Mouse (Mus musculus): ENCODE measurements at regions not wholly inside any gene's neighbourhood (a gene's known extent, or its start where the extent isn't known, plus 50 kb on each side); places are given as distances from the start of the nearest gene placed in this dataset.

- no peaks in the 10 kb centered on the region for H3K4me1 ChIP-seq (ENCODE audit: control insufficient read depth, insufficient read depth, insufficient read length)
- no peak overlapping the region for H3K27ac ChIP-seq (ENCODE audit: insufficient read depth, low read length)
- TF ChIP-seq POLR2A (IDR thresholded peaks at IDR 0.05; ENCODE audit: low read depth, low read length) (no peak), CTCF (IDR thresholded peaks at IDR 0.05; ENCODE audit: extremely low read depth, insufficient read depth, insufficient read length, insufficient replicate concordance) (no peak)
- no peak overlapping the region for H3K4me3 ChIP-seq (ENCODE audit: extremely low read depth, insufficient read depth, insufficient read length)
- H3K36me3 ChIP-seq (ENCODE audit: control insufficient read depth, insufficient read depth, low read length), result no peaks in the 10 kb centered on the region
- WGBS, result 81% methylated on average over 6 of the region's 6 CpGs
- no peak for DNase-seq (ENCODE audit: low read depth in 1 of 2, low spot score in 2 of 2)
- H3K27me3 ChIP-seq (ENCODE audit: control insufficient read depth, insufficient read depth, low read length), result no peaks in the 10 kb centered on the region
Observed at GRCm38 (mm10) chr1:14484121-14484916, 1608.8 kb downstream of the 4930444P10Rik start.

- Histone ChIP-seq H3K36me3 (ENCODE audit: control insufficient read depth, insufficient read depth, low read length) (no peaks in the 10 kb centered on the region), H3K4me1 (ENCODE audit: control insufficient read depth, insufficient read depth, insufficient read length) (no peaks in the 10 kb centered on the region), H3K4me3 (ENCODE audit: extremely low read depth, insufficient read depth, insufficient read length) (no peak overlapping the region), H3K27ac (ENCODE audit: insufficient read depth, low read length) (no peak overlapping the region), H3K27me3 (ENCODE audit: control insufficient read depth, insufficient read depth, low read length) (no peaks in the 10 kb centered on the region)
- TF ChIP-seq CTCF (IDR thresholded peaks at IDR 0.05; ENCODE audit: extremely low read depth, insufficient read depth, insufficient read length, insufficient replicate concordance) (no peak), POLR2A (IDR thresholded peaks at IDR 0.05; ENCODE audit: low read depth, low read length) (no peak)
- no peak for DNase-seq (ENCODE audit: low read depth in 1 of 2, low spot score in 2 of 2)
- WGBS, result 90% methylated on average over 3 of the region's 3 CpGs
Observed at GRCm38 (mm10) chr1:14472294-14472693, 1620.8 kb downstream of the 4930444P10Rik start.

- 78% methylated on average over 2 of the region's 2 CpGs for WGBS
- Histone ChIP-seq H3K27me3 (ENCODE audit: control insufficient read depth, insufficient read depth, low read length) (no peaks in the 10 kb centered on the region), H3K4me3 (ENCODE audit: extremely low read depth, insufficient read depth, insufficient read length) (no peak overlapping the region), H3K36me3 (ENCODE audit: control insufficient read depth, insufficient read depth, low read length) (no peaks in the 10 kb centered on the region), H3K4me1 (ENCODE audit: control insufficient read depth, insufficient read depth, insufficient read length) (no peaks in the 10 kb centered on the region), H3K27ac (ENCODE audit: insufficient read depth, low read length) (no peak overlapping the region)
- TF ChIP-seq POLR2A (IDR thresholded peaks at IDR 0.05; ENCODE audit: low read depth, low read length) (no peak), CTCF (IDR thresholded peaks at IDR 0.05; ENCODE audit: extremely low read depth, insufficient read depth, insufficient read length, insufficient replicate concordance) (no peak)
- no peak for DNase-seq (ENCODE audit: low read depth in 1 of 2, low spot score in 2 of 2)
Observed at GRCm38 (mm10) chr1:14471551-14471950, 1621.6 kb downstream of the 4930444P10Rik start.

- WGBS, result 32% methylated on average over 5 of the region's 5 CpGs
- Histone ChIP-seq H3K27me3 (ENCODE audit: control insufficient read depth, insufficient read depth, low read length) (no peaks in the 10 kb centered on the region), H3K36me3 (ENCODE audit: control insufficient read depth, insufficient read depth, low read length) (no peaks in the 10 kb centered on the region), H3K27ac (ENCODE audit: insufficient read depth, low read length) (no peak overlapping the region), H3K4me1 (ENCODE audit: control insufficient read depth, insufficient read depth, insufficient read length) (no peaks in the 10 kb centered on the region), H3K4me3 (ENCODE audit: extremely low read depth, insufficient read depth, insufficient read length) (no peak overlapping the region)
- TF ChIP-seq POLR2A (IDR thresholded peaks at IDR 0.05; ENCODE audit: low read depth, low read length) (no peak), CTCF (IDR thresholded peaks at IDR 0.05; ENCODE audit: extremely low read depth, insufficient read depth, insufficient read length, insufficient replicate concordance) (no peak)
- no peak for DNase-seq (ENCODE audit: low read depth in 1 of 2, low spot score in 2 of 2)
Observed at GRCm38 (mm10) chr1:14464788-14465482, 1628.2 kb downstream of the 4930444P10Rik start.

- no peaks in the 10 kb centered on the region for H3K36me3 ChIP-seq (ENCODE audit: control insufficient read depth, insufficient read depth, low read length)
- TF ChIP-seq POLR2A (IDR thresholded peaks at IDR 0.05; ENCODE audit: low read depth, low read length), result no peak
- TF ChIP-seq CTCF (IDR thresholded peaks at IDR 0.05; ENCODE audit: extremely low read depth, insufficient read depth, insufficient read length, insufficient replicate concordance), result no peak
- WGBS, result 82% methylated on average over 3 of the region's 3 CpGs
- no peak for DNase-seq (ENCODE audit: low read depth in 1 of 2, low spot score in 2 of 2)
- no peaks in the 10 kb centered on the region for H3K27me3 ChIP-seq (ENCODE audit: control insufficient read depth, insufficient read depth, low read length)
- H3K4me1 ChIP-seq (ENCODE audit: control insufficient read depth, insufficient read depth, insufficient read length), result no peaks in the 10 kb centered on the region
- no peak overlapping the region for H3K4me3 ChIP-seq (ENCODE audit: extremely low read depth, insufficient read depth, insufficient read length)
- no peak overlapping the region for H3K27ac ChIP-seq (ENCODE audit: insufficient read depth, low read length)
Observed at GRCm38 (mm10) chr1:14462496-14462895, 1630.6 kb downstream of the 4930444P10Rik start.

GRCm38 (mm10) chr1:14460811-14461210 lies 1632.3 kb downstream of the 4930444P10Rik start:
- no peak for DNase-seq (ENCODE audit: low read depth in 1 of 2, low spot score in 2 of 2)
- Histone ChIP-seq H3K27me3 (ENCODE audit: control insufficient read depth, insufficient read depth, low read length) (no peaks in the 10 kb centered on the region), H3K27ac (ENCODE audit: insufficient read depth, low read length) (no peak overlapping the region), H3K36me3 (ENCODE audit: control insufficient read depth, insufficient read depth, low read length) (no peaks in the 10 kb centered on the region), H3K4me3 (ENCODE audit: extremely low read depth, insufficient read depth, insufficient read length) (no peak overlapping the region), H3K4me1 (ENCODE audit: control insufficient read depth, insufficient read depth, insufficient read length) (no peaks in the 10 kb centered on the region)
- WGBS, result 88% methylated on average over 4 of the region's 4 CpGs
- no peak for TF ChIP-seq CTCF (IDR thresholded peaks at IDR 0.05; ENCODE audit: extremely low read depth, insufficient read depth, insufficient read length, insufficient replicate concordance)
- no peak for TF ChIP-seq POLR2A (IDR thresholded peaks at IDR 0.05; ENCODE audit: low read depth, low read length)

GRCm38 (mm10) chr1:14429326-14429725 lies 1663.8 kb downstream of the 4930444P10Rik start:
- Histone ChIP-seq H3K36me3 (ENCODE audit: control insufficient read depth, insufficient read depth, low read length) (no peaks in the 10 kb centered on the region), H3K4me3 (ENCODE audit: extremely low read depth, insufficient read depth, insufficient read length) (no peak overlapping the region), H3K4me1 (ENCODE audit: control insufficient read depth, insufficient read depth, insufficient read length) (no peaks in the 10 kb centered on the region), H3K27ac (ENCODE audit: insufficient read depth, low read length) (no peak overlapping the region), H3K27me3 (ENCODE audit: control insufficient read depth, insufficient read depth, low read length) (no peaks in the 10 kb centered on the region)
- DNase-seq (ENCODE audit: low read depth in 1 of 2, low spot score in 2 of 2), result no peak
- WGBS, result 88% methylated on average over 2 of the region's 2 CpGs
- TF ChIP-seq CTCF (IDR thresholded peaks at IDR 0.05; ENCODE audit: extremely low read depth, insufficient read depth, insufficient read length, insufficient replicate concordance) (no peak), POLR2A (IDR thresholded peaks at IDR 0.05; ENCODE audit: low read depth, low read length) (no peak)
